Mouse (Mus musculus) MEL (cell line): ENCODE results near the gene Dnah14. TPM values are rescaled to one million over a fixed set of nuclear protein-coding genes. Genes with fewer than 3 reads are reported as not detected.

Experiments
- DNase-seq: peaks from one replicate; pipeline ENCODE4 v3.0.0; 2011; ENCODE audit warnings: low read depth, low spot score
- H3K27ac ChIP-seq: 2 replicates; pipeline ENCODE4 v1.5.1; 2012; ENCODE audit warnings: low read depth, mild to moderate bottlenecking, control low read depth, low read length, moderate library complexity; ENCODE audit not compliant: control insufficient read depth
- H3K27me3 ChIP-seq, 2 experiments: fragments of 150-350 bp in 1 of 2; sonication (generic) in 1 of 2; 2 replicates each; pipeline ENCODE4 v1.6.1; 2012; ENCODE audit warnings: low read length in 2 of 2, mild to moderate bottlenecking in 2 of 2, improper control_type of control experiment in 1 of 2, moderate library complexity in 1 of 2; ENCODE audit not compliant: insufficient read depth in 2 of 2, control insufficient read depth in 1 of 2
- H3K36me3 ChIP-seq, 2 experiments: 2 replicates each; pipeline ENCODE4 v1.6.1; 2012 to 2014; ENCODE audit warnings: low read length in 2 of 2, improper control_type of control experiment in 1 of 2, inconsistent platforms in 1 of 2, mild to moderate bottlenecking in 1 of 2; ENCODE audit not compliant: insufficient read depth in 2 of 2, control insufficient read depth in 1 of 2
- H3K4me1 ChIP-seq, 2 experiments: fragments of 150-350 bp in 1 of 2; sonication (generic) in 1 of 2; 2 replicates each; pipeline ENCODE4 v1.6.1; 2012; ENCODE audit warnings: low read length in 2 of 2, improper control_type of control experiment in 1 of 2, mild to moderate bottlenecking in 1 of 2; ENCODE audit not compliant: insufficient read depth in 2 of 2, control insufficient read depth in 1 of 2
- H3K4me3 ChIP-seq, 2 experiments: fragments of 150-350 bp in 1 of 2; sonication (generic) in 1 of 2; 2 replicates each; pipeline ENCODE4 v1.5.1; 2012; ENCODE audit warnings: low read depth in 2 of 2, low read length in 2 of 2, mild to moderate bottlenecking in 2 of 2, moderate library complexity in 2 of 2, control low read depth in 1 of 2, improper control_type of control experiment in 1 of 2; ENCODE audit not compliant: control insufficient read depth in 1 of 2, insufficient read depth in 1 of 2
- H3K79me2 ChIP-seq: 2 replicates; pipeline ENCODE4 v1.6.1; 2012; ENCODE audit warnings: mild to moderate bottlenecking, low read length, moderate library complexity; ENCODE audit not compliant: control insufficient read depth, poor library complexity, insufficient read depth
- H3K9ac ChIP-seq: 2 replicates; pipeline ENCODE4 v1.6.1; 2012; ENCODE audit warnings: low read depth, mild to moderate bottlenecking, control low read depth, low read length, moderate library complexity; ENCODE audit not compliant: control insufficient read depth, poor library complexity, severe bottlenecking
- H3K9me3 ChIP-seq: fragments of 150-350 bp; sonication (generic); replicated peaks from 2 replicates; pipeline ENCODE4 v1.6.1; 2012; ENCODE audit warnings: mild to moderate bottlenecking, low read length, improper control_type of control experiment, moderate library complexity; ENCODE audit not compliant: insufficient read depth
- CHD1 ChIP-seq: IDR thresholded peaks from 2 replicates; pipeline ENCODE4 v1.6.1; 2012; ENCODE audit warnings: low read depth, mild to moderate bottlenecking, inconsistent platforms, low read length, improper control_type of control experiment
- CTCF ChIP-seq, 3 experiments: IDR thresholded peaks in 2 of 3; conservative IDR thresholded peaks in 1 of 3; 2 replicates each; pipeline ENCODE4 v1.5.1; 2011 to 2012; ENCODE audit warnings: low read length in 3 of 3, low read depth in 2 of 3, mild to moderate bottlenecking in 2 of 3, improper control_type of control experiment in 1 of 3, inconsistent platforms in 1 of 3, mixed read lengths in 1 of 3, moderate library complexity in 1 of 3; ENCODE audit not compliant: control insufficient read depth in 1 of 3, insufficient read depth in 1 of 3, poor library complexity in 1 of 3, severe bottlenecking in 1 of 3
- E2F4 ChIP-seq: IDR thresholded peaks from 2 replicates; pipeline ENCODE4 v1.6.1; 2011; ENCODE audit warnings: low read depth, low read length, improper control_type of control experiment, borderline replicate concordance
- ELF1 ChIP-seq: IDR thresholded peaks from 2 replicates; pipeline ENCODE4 v1.6.1; 2014; ENCODE audit warnings: low read depth, mild to moderate bottlenecking, inconsistent platforms, low read length, improper control_type of control experiment, moderate library complexity
- GABPA ChIP-seq: IDR thresholded peaks from 2 replicates; pipeline ENCODE4 v1.6.1; 2012; ENCODE audit warnings: low read depth, mild to moderate bottlenecking, inconsistent platforms, low read length, improper control_type of control experiment, moderate library complexity
- MAFK ChIP-seq: IDR thresholded peaks from 2 replicates; pipeline ENCODE4 v1.6.1; 2011; ENCODE audit warnings: low read depth, mild to moderate bottlenecking, low read length, improper control_type of control experiment, borderline replicate concordance
- MAX ChIP-seq: IDR thresholded peaks from 2 replicates; pipeline ENCODE4 v1.6.1; 2011; ENCODE audit warnings: low read length, improper control_type of control experiment
- MEF2A ChIP-seq: IDR thresholded peaks from 2 replicates; pipeline ENCODE4 v1.6.1; 2014; ENCODE audit warnings: low read depth, mild to moderate bottlenecking, inconsistent platforms, low read length, improper control_type of control experiment; ENCODE audit not compliant: poor library complexity, insufficient replicate concordance, severe bottlenecking; ENCODE audit errors: extremely low read depth
- MYB ChIP-seq: IDR thresholded peaks from 2 replicates; pipeline ENCODE4 v1.6.1; 2011; ENCODE audit warnings: mild to moderate bottlenecking, low read depth, low read length, improper control_type of control experiment
- MYC ChIP-seq: IDR thresholded peaks from 2 replicates; pipeline ENCODE4 v1.6.1; 2011; ENCODE audit warnings: low read depth, mild to moderate bottlenecking, low read length, improper control_type of control experiment, moderate library complexity
- NRF1 ChIP-seq: IDR thresholded peaks from 2 replicates; pipeline ENCODE4 v1.6.1; 2014; ENCODE audit warnings: low read depth, mild to moderate bottlenecking, inconsistent platforms, low read length, improper control_type of control experiment, moderate library complexity; ENCODE audit not compliant: poor library complexity, insufficient read depth, severe bottlenecking
- SMC3 ChIP-seq: IDR thresholded peaks from 2 replicates; pipeline ENCODE4 v1.6.1; 2011; ENCODE audit warnings: low read depth, low read length, improper control_type of control experiment
- TAL1 ChIP-seq: IDR thresholded peaks from 2 replicates; pipeline ENCODE4 v1.6.1; 2012; ENCODE audit warnings: mild to moderate bottlenecking, inconsistent platforms, low read length, moderate library complexity, mixed read lengths
- UBTF ChIP-seq: IDR thresholded peaks from 2 replicates; pipeline ENCODE4 v1.6.1; 2012; ENCODE audit warnings: low read depth, mild to moderate bottlenecking, inconsistent platforms, low read length, improper control_type of control experiment, moderate library complexity, borderline replicate concordance; ENCODE audit not compliant: insufficient read depth
- USF1 ChIP-seq: IDR thresholded peaks from 2 replicates; pipeline ENCODE4 v1.6.1; 2014; ENCODE audit warnings: low read depth, mild to moderate bottlenecking, inconsistent platforms, low read length, improper control_type of control experiment, moderate library complexity
- ZC3H11A ChIP-seq: IDR thresholded peaks from 2 replicates; pipeline ENCODE4 v1.6.1; 2012; ENCODE audit warnings: low read depth, mild to moderate bottlenecking, inconsistent platforms, low read length, improper control_type of control experiment
- ZMIZ1 ChIP-seq: IDR thresholded peaks from 2 replicates; pipeline ENCODE4 v1.6.1; 2012; ENCODE audit warnings: low read depth, mild to moderate bottlenecking, inconsistent platforms, low read length, improper control_type of control experiment, moderate library complexity
- polyA plus RNA-seq, 2 experiments: library from polyadenylated mRNA; stranded (reverse) in 1 of 2; unstranded in 1 of 2; fragments of >175 nt in 1 of 2; fragments of >200 nt in 1 of 2; gene quantifications; 2 replicates each; pipeline versions ENCODE4 v1.2.1 to v1.2.4; 2012; ENCODE audit warnings: low replicate concordance in 2 of 2, low read depth in 1 of 2; ENCODE audit not compliant: insufficient read length in 2 of 2, insufficient read depth in 1 of 2, missing spikeins in 1 of 2
- total RNA-seq: library from RNA; depleted of rRNA; stranded (reverse); fragments of 300-350 nt; gene quantifications from 2 replicates; pipeline ENCODE4 v1.2.3, GENCODE M21; 2012

Gene Dnah14
- total and polyA plus RNA-seq, 3 experiments = 0.77 to 1.2 TPM; not detected in 1

DNA sequence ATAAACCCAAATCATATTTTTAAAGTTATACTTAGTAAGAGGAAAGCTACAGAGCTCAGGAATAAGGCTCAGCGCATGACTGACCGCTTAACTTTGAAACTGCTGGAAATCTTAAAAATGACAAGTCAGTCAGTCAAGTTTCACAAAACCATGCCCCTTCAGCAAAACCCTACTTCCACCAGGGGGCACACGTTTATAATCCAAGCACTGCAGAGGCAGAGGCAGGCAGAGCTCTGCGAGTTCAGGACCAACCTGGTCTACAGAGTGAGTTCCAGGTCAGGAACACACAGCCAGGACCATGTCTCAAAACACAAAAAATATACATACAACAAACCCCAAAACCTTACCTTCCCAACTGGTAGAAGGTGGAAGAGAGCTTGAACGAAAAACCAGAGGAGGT is 252.0 kb downstream of the Dnah14 start:
- H3K4me3 ChIP-seq = no peak overlapping the region
- TF ChIP-seq ELF1 (no peak), MYB (no peak), E2F4 (no peak), CHD1 (no peak), SMC3 (peak; percentile 31), UBTF (no peak), CTCF (IDR thresholded peaks at IDR 0.05 in 2 of 3, conservative IDR thresholded peaks at IDR 0.05 in 1 of 3; ENCODE audit: control insufficient read depth in 1 of 3, insufficient read depth in 1 of 3, low read depth in 2 of 3, low read length in 3 of 3, poor library complexity in 1 of 3, severe bottlenecking in 1 of 3) (peak in 2 of 3 experiments; percentile 32 to 42; a peak in 4 of 6 replicates), MAX (no peak), TAL1 (no peak)
- H3K4me1 ChIP-seq = no peaks in the 10 kb centered on the region
- no peak overlapping the region for H3K9ac ChIP-seq
- peaks cover 2% of the 10 kb centered on the region; the same call in 1 of the 2 replicates for H3K79me2 ChIP-seq
- no peaks in the 10 kb centered on the region for H3K27me3 ChIP-seq
- H3K36me3 ChIP-seq = peaks cover 0 to 22% of the 10 kb centered on the region in 2 experiments; a peak in 2 of 4 replicates
- peak; percentile 34 for DNase-seq
- no peaks in the 10 kb centered on the region for H3K9me3 ChIP-seq
- no peak overlapping the region for H3K27ac ChIP-seq

GRCm38 (mm10) chr1:181832720-181833119 is 256.4 kb downstream of the Dnah14 start:
- TF ChIP-seq ZC3H11A (no peak), MAX (no peak), NRF1 (no peak), MAFK (no peak), USF1 (no peak), GABPA (no peak), MEF2A (no peak), MYC (no peak), ZMIZ1 (no peak), TAL1 (no peak)
- Histone ChIP-seq H3K4me3 (no peak overlapping the region), H3K4me1 (no peaks in the 10 kb centered on the region), H3K9me3 (no peaks in the 10 kb centered on the region), H3K27ac (no peak overlapping the region), H3K79me2 (peaks cover 3% of the 10 kb centered on the region; the same call in 1 of the 2 replicates), H3K36me3 (peaks cover 0 to 23% of the 10 kb centered on the region in 2 experiments; a peak in 2 of 4 replicates), H3K9ac (no peak overlapping the region), H3K27me3 (no peaks in the 10 kb centered on the region)
- no peak for DNase-seq
